Mouse (Mus musculus): ENCODE measurements around the gene Aldh2. TPM values are rescaled to one million over a fixed set of nuclear protein-coding genes. Genes with fewer than 3 reads are reported as not detected.
A peak's percentile ranks its signal among the peaks of the same experiment; 100 is the strongest.
"Not testable (repeated sequence)": the region's sequence is repeated elsewhere in the genome, so short reads cannot be mapped to it uniquely, and the experiment has no call there.

Aldh2 gene
- polyA plus RNA-seq (2014; fragmentation: Nextera tagmentation; extraction: Ambion mirVana) = 53.3 and 54.9 TPM in 2 replicates

DNA sequence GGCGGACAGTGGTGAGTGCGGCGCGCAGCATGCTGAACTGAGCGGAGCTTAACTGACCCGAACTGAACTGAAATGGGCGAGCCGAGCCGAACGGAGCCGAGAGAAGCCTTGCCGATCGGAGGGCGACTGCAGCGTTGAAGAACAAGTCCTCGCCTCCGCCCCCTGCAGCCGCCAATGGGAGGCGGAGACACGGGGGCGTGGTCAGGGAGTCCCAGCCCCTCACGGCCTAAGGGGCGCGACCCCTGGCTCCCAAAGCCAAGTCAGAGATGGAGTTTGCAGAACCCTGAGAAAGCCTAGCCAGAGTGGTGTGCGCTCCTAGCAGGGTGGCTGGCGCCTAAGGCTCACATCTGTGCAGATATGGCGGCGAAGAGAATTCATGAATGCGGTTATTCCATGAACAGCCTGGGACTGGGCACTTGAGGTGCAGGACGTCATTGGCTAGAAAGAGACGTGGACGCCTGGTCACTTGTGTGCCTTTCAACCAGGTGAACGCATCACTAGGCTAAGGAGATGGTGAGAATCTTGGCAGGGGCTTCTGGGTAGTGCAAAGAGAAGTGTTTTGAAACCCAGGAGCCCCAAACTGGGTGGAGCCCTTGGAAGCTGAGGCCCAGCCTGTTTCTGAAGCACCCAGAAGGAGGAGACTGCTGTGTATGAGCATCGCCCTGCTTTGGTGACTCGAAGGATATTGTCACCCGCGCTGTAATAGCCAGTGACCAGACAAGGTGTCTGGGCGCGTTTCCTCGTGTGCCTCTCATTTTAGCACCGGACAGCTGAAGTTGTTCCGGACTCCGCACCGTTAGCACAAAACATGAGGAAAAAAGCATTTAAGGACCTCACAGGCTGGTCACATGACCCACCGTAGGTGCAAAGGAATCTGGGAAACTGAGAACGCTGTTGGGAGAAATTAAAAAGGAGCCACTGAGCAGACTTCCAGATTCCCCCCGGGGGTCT lies at the start of gene Aldh2:
Gene Aldh2, minus strand, starts transcription at position 374 of the 951 bp plus-strand sequence.
- Histone ChIP-seq H3K4me2 (peak within 1 kb of the TSS; percentile 84), H3K9ac (ENCODE audit: low read length) (peak within 1 kb of the TSS; percentile 58), H3K4me1 (ENCODE audit: control insufficient read depth, insufficient read depth, low read length) (peaks cover 10% of the 10 kb centered on the region; the same call in 1 of the 2 replicates), H3K9me3 (ENCODE audit: control insufficient read depth, low read length) (no peaks in the 10 kb centered on the region), H3K4me3 (ENCODE audit: low read depth, low read length) (peak within 1 kb of the TSS; percentile 64), H3K36me3 (ENCODE audit: control insufficient read depth, insufficient read depth, low read length) (no peaks in the 10 kb centered on the region), H3K27ac (ENCODE audit: low read depth, low read length) (no peak within 1 kb of the TSS), H3K27me3 (ENCODE audit: control insufficient read depth, insufficient read depth, low read length) (no peaks in the 10 kb centered on the region)
- DNase-seq (ENCODE audit: low spot score, missing footprints) = peak; percentile 97
- ATAC-seq (ENCODE audit: low FRiP score) = peak; percentile 88
- WGBS = 3% methylated on average over 47 of the region's 47 CpGs

DNA sequence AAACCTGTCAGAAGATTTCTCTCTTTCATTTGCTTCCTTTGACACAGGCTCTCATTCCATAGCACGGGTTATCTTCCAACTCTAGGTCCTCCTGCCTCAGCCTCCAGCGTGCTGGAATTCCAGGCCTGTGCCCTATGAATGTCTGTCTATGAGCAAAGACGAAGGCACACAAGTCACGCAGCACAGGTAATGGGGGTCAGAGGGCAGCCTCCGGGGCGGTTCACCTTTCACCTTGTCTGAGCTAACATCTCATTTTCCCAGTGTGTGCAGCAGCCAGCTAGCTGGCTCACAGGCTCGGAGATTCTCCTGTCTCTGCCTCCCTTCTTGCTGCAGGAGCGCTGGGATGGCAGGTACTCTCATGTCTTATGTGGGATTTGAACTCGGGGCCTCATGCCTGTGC lies 46.0 kb upstream of the Aldh2 start:
- no peak overlapping the region for H3K27ac ChIP-seq (ENCODE audit: low read depth, low read length)
- no peaks in the 10 kb centered on the region for H3K36me3 ChIP-seq (ENCODE audit: control insufficient read depth, insufficient read depth, low read length)
- no peaks in the 10 kb centered on the region for H3K9me3 ChIP-seq (ENCODE audit: control insufficient read depth, low read length)
- ATAC-seq (ENCODE audit: low FRiP score) (no peak), DNase-seq (ENCODE audit: low spot score, missing footprints) (no peak)
- no peaks in the 10 kb centered on the region for H3K4me1 ChIP-seq (ENCODE audit: control insufficient read depth, insufficient read depth, low read length)
- H3K27me3 ChIP-seq (ENCODE audit: control insufficient read depth, insufficient read depth, low read length) = no peaks in the 10 kb centered on the region
- H3K9ac ChIP-seq (ENCODE audit: low read length) = no peak overlapping the region
- WGBS = 90% methylated on average over 9 of the region's 9 CpGs
- no peak overlapping the region for H3K4me2 ChIP-seq
- no peak overlapping the region for H3K4me3 ChIP-seq (ENCODE audit: low read depth, low read length)

DNA sequence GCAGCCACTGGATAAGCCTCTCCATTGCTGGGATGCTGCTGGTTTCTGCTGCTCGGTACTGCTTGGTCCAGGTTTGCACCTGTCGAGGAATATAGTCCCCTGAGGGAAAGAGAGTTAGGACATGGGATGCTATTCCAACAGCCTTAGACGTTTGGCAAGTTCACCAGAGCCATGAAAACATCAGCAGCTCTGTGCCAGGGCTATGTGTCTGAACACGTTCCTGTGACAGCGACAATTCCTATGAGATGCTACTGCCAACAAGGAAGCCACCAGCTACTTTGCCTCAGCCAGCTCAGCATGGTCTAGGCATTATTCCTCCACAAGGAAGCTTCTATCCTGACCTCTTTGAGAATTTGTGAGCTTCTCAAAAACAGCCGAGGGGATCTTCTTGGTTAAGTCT lies 43.7 kb upstream of the Aldh2 start:
- H3K9ac ChIP-seq (ENCODE audit: low read length) = no peak overlapping the region
- H3K9me3 ChIP-seq (ENCODE audit: control insufficient read depth, low read length) = no peaks in the 10 kb centered on the region
- no peak for ATAC-seq (ENCODE audit: low FRiP score)
- no peak for DNase-seq (ENCODE audit: low spot score, missing footprints)
- H3K4me1 ChIP-seq (ENCODE audit: control insufficient read depth, insufficient read depth, low read length) = no peaks in the 10 kb centered on the region
- WGBS = 84% methylated on average over 6 of the region's 6 CpGs
- no peak overlapping the region for H3K27ac ChIP-seq (ENCODE audit: low read depth, low read length)
- no peak overlapping the region for H3K4me2 ChIP-seq
- no peaks in the 10 kb centered on the region for H3K36me3 ChIP-seq (ENCODE audit: control insufficient read depth, insufficient read depth, low read length)
- H3K4me3 ChIP-seq (ENCODE audit: low read depth, low read length) = no peak overlapping the region
- H3K27me3 ChIP-seq (ENCODE audit: control insufficient read depth, insufficient read depth, low read length) = no peaks in the 10 kb centered on the region

DNA sequence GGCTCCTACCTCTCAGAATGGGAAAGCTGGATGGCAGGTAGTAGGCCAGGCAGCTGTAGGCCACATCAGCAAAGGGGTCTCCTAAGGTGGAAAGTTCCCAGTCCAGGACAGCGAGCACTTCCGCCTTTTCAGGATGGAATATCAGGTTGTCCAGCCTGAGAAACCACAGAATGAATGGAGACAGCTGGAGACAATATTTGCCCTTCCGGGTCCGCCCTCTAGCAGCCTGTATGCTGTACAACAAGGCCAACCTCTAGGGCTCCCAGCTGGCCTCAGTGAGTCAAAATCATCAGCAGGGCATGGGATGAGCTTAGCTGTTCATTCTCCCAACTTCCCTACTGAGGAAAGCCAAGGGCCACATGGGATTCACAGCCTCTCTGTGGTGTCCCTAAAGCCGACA lies 41.0 kb upstream of the Aldh2 start:
- no peak overlapping the region for H3K9ac ChIP-seq (ENCODE audit: low read length)
- no peaks in the 10 kb centered on the region for H3K4me1 ChIP-seq (ENCODE audit: control insufficient read depth, insufficient read depth, low read length)
- no peaks in the 10 kb centered on the region for H3K9me3 ChIP-seq (ENCODE audit: control insufficient read depth, low read length)
- ATAC-seq (ENCODE audit: low FRiP score) (no peak), DNase-seq (ENCODE audit: low spot score, missing footprints) (no peak)
- no peaks in the 10 kb centered on the region for H3K36me3 ChIP-seq (ENCODE audit: control insufficient read depth, insufficient read depth, low read length)
- no peak overlapping the region for H3K4me2 ChIP-seq
- H3K27ac ChIP-seq (ENCODE audit: low read depth, low read length) = no peak overlapping the region
- no peaks in the 10 kb centered on the region for H3K27me3 ChIP-seq (ENCODE audit: control insufficient read depth, insufficient read depth, low read length)
- WGBS = 88% methylated on average over 5 of the region's 5 CpGs
- no peak overlapping the region for H3K4me3 ChIP-seq (ENCODE audit: low read depth, low read length)

DNA sequence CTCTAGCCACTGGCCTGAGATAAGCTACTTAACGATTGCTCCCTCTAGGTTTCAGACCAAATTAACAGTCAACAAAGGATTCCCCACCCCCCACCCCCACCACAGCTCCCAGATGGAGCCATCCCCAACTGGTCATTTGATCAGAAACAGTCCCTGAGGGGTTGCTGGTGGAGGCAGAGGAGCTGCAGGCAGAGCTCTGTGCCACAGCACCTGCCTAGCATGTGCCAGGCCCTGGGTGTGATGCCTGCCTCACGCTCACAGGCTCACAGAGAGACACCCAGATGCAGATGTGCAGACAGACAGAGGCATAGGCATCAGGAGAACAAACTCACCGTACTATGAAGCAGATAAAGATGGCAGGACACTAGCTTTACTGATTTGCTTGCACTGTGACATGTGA lies 39.2 kb upstream of the Aldh2 start:
- Histone ChIP-seq H3K27ac (ENCODE audit: low read depth, low read length) (no peak overlapping the region), H3K9ac (ENCODE audit: low read length) (no peak overlapping the region), H3K4me2 (no peak overlapping the region), H3K4me1 (ENCODE audit: control insufficient read depth, insufficient read depth, low read length) (no peaks in the 10 kb centered on the region), H3K27me3 (ENCODE audit: control insufficient read depth, insufficient read depth, low read length) (no peaks in the 10 kb centered on the region), H3K9me3 (ENCODE audit: control insufficient read depth, low read length) (no peaks in the 10 kb centered on the region), H3K4me3 (ENCODE audit: low read depth, low read length) (no peak overlapping the region), H3K36me3 (ENCODE audit: control insufficient read depth, insufficient read depth, low read length) (no peaks in the 10 kb centered on the region)
- WGBS = 41% methylated on average over 3 of the region's 3 CpGs
- DNase-seq (ENCODE audit: low spot score, missing footprints) (no peak), ATAC-seq (ENCODE audit: low FRiP score) (no peak)

DNA sequence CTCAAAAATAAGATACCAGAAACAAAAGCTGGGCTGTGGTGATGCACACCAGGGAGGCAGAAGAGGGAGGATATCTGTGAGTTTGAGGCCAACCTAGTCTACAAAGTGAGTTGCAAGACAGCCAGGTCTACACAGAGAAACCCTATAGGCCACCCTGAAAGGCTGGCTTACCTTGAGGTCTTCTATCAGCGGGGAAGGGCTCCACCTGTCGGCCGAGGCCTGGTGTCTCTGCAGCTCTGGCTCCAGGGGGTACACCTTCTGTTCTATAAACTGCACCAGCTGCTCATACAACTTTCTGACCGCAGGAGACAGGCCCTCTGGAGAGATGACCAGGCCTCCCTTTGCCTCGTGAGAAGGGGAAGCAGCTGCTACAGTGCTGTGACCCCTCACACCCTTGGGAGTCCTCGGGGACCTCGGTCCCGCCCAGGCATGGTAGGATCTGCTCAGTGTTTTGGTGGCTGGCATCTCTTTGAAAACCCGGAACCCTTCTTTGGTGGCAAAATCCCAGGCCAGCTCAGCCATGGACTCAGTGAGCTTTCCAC lies 37.6 kb upstream of the Aldh2 start:
- not testable (repeated sequence) for H3K4me3 ChIP-seq (ENCODE audit: low read depth, low read length); H3K4me1 ChIP-seq (ENCODE audit: control insufficient read depth, insufficient read depth, low read length); H3K4me2 ChIP-seq; H3K27ac ChIP-seq (ENCODE audit: low read depth, low read length); H3K36me3 ChIP-seq (ENCODE audit: control insufficient read depth, insufficient read depth, low read length); H3K27me3 ChIP-seq (ENCODE audit: control insufficient read depth, insufficient read depth, low read length); ATAC-seq (ENCODE audit: low FRiP score); DNase-seq (ENCODE audit: low spot score, missing footprints); H3K9ac ChIP-seq (ENCODE audit: low read length); H3K9me3 ChIP-seq (ENCODE audit: control insufficient read depth, low read length)
- WGBS = 66% methylated on average over 7 of the region's 9 CpGs

DNA sequence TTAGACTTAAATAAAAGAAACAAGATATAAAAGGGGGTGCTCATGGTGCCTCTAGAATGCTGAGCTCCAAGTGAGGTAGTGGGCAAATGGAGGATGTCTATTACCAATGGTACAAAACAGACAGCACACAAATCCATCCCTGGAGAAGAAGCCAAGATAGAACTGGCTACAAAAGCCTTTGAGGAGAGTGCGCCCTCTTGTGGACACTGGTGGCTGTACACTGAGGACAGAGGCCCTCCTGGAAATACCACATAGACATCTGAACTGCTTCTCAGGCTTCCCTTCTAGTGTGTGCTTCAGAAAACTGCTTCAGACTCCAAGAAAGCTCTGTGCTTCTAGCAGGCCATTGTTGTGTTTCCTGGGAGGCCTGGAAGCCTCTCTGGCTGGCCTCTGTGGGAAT lies 34.2 kb upstream of the Aldh2 start:
- DNase-seq (ENCODE audit: low spot score, missing footprints) = peak; percentile 96
- Histone ChIP-seq H3K4me2 (no peak overlapping the region), H3K36me3 (ENCODE audit: control insufficient read depth, insufficient read depth, low read length) (no peaks in the 10 kb centered on the region), H3K4me3 (ENCODE audit: low read depth, low read length) (no peak overlapping the region), H3K4me1 (ENCODE audit: control insufficient read depth, insufficient read depth, low read length) (no peaks in the 10 kb centered on the region), H3K27me3 (ENCODE audit: control insufficient read depth, insufficient read depth, low read length) (no peaks in the 10 kb centered on the region), H3K27ac (ENCODE audit: low read depth, low read length) (no peak overlapping the region), H3K9ac (ENCODE audit: low read length) (no peak overlapping the region), H3K9me3 (ENCODE audit: control insufficient read depth, low read length) (no peaks in the 10 kb centered on the region)
- 0% methylated on average over 1 of the region's 1 CpGs for WGBS
- no peak for ATAC-seq (ENCODE audit: low FRiP score)

DNA sequence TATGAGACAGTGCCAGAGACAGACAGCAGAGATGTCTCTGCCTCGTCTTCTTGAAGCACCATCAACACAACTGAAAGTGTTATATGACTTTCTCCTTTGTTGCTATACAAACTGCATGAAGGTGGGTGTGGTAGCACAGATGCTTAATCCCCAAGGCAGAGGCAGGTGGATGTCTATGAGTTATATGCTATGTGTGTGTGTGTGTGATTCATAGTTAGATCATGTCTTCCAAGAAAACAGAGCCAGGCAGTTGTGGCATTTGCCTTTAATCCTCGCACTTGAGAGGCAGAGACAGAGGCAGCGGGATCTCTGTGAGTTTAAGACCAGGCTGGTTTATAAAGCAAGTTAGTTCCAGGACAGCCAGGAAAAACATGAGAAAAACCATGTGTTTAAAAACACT lies 29.6 kb upstream of the Aldh2 start:
- H3K9me3 ChIP-seq (ENCODE audit: control insufficient read depth, low read length) = no peaks in the 10 kb centered on the region
- no peaks in the 10 kb centered on the region for H3K36me3 ChIP-seq (ENCODE audit: control insufficient read depth, insufficient read depth, low read length)
- H3K27ac ChIP-seq (ENCODE audit: low read depth, low read length) = no peak overlapping the region
- H3K9ac ChIP-seq (ENCODE audit: low read length) = no peak overlapping the region
- peaks cover 6% of the 10 kb centered on the region; the same call in 1 of the 2 replicates for H3K4me1 ChIP-seq (ENCODE audit: control insufficient read depth, insufficient read depth, low read length)
- WGBS = 83% methylated on average over 3 of the region's 3 CpGs
- H3K4me2 ChIP-seq = no peak overlapping the region
- DNase-seq (ENCODE audit: low spot score, missing footprints) (no peak), ATAC-seq (ENCODE audit: low FRiP score) (no peak)
- no peak overlapping the region for H3K4me3 ChIP-seq (ENCODE audit: low read depth, low read length)
- no peaks in the 10 kb centered on the region for H3K27me3 ChIP-seq (ENCODE audit: control insufficient read depth, insufficient read depth, low read length)

DNA sequence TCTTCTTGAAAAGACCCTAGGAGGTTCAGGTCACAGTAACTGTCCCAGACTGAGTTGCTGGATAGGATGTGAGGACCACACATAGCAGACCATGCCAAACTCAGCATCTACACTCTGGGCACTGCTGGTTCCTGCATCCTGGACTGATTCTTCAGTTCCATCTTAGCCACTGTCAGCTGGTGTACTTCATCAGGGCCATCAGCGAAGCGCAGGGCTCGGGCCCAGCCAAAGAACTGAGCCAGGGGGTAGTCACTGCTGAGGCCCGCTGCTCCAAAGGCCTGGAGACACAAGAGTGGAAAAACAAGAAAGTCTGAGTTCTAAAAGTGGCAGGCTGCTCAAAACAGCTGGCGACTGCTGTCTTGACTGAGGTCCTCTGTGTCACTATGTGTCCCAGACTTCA lies 27.5 kb upstream of the Aldh2 start:
- ATAC-seq (ENCODE audit: low FRiP score) = no peak

More for the DNA sequence above, 27.5 kb upstream of the Aldh2 start:
- peaks cover 9% of the 10 kb centered on the region for H3K4me1 ChIP-seq (ENCODE audit: control insufficient read depth, insufficient read depth, low read length)
- 94% methylated on average over 5 of the region's 5 CpGs for WGBS
- DNase-seq (ENCODE audit: low spot score, missing footprints) = no peak
- H3K9me3 ChIP-seq (ENCODE audit: control insufficient read depth, low read length) = no peaks in the 10 kb centered on the region
- no peaks in the 10 kb centered on the region for H3K36me3 ChIP-seq (ENCODE audit: control insufficient read depth, insufficient read depth, low read length)
- no peak overlapping the region for H3K9ac ChIP-seq (ENCODE audit: low read length)
- H3K27ac ChIP-seq (ENCODE audit: low read depth, low read length) = no peak overlapping the region
- no peak overlapping the region for H3K4me2 ChIP-seq
- no peak overlapping the region for H3K4me3 ChIP-seq (ENCODE audit: low read depth, low read length)
- H3K27me3 ChIP-seq (ENCODE audit: control insufficient read depth, insufficient read depth, low read length) = no peaks in the 10 kb centered on the region

Data from midbrain, embryonic 11.5 days (tissue).